Mouse (Mus musculus): Measurements from ENCODE around the gene Txndc17. TPM values are rescaled to one million over a fixed set of nuclear protein-coding genes. Genes with fewer than 3 reads are reported as not detected.

Gene Txndc17
- polyA plus RNA-seq (2014; fragmentation: Illumina TruSeq; extraction: RNeasy Lipid Tissue Mini Kit (QIAGEN cat#74804)): 130 TPM

DNA sequence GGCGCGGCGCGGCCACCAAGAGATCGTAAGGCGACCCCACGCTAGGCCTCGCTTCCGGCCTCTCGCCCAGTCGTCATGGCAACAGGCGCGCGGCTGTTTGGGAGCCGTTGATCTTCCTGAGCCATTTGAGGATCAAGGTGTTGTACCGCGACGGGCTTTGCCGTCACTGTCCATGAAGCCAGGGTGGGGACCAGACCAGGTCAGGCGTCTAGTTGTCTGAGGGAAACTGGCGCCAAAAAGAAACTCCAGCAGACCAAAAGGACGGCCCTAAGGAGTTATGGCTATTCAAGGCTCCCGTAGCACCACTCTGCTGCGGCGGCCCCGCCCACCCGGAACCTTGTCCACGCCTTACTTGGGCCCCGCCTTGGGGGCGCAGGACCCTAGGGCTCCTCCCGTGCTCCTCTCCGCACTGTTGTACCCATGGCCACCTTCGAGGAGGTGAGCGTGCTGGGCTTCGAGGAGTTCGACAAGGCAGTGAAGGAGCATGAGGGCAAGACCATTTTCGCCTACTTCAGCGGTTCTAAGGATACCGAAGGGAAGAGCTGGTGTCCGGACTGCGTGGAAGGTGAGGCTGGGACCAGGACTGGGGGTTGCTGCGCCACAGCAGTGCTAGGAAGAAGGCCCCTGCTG lies at the start of gene Txndc17, which contains the start of gene 4933427D14Rik:
Gene Txndc17, plus strand, starts transcription at position 344 of the 630 bp plus-strand sequence.
Gene 4933427D14Rik, minus strand, starts transcription at position 256 of the 630 bp plus-strand sequence.

DNA sequence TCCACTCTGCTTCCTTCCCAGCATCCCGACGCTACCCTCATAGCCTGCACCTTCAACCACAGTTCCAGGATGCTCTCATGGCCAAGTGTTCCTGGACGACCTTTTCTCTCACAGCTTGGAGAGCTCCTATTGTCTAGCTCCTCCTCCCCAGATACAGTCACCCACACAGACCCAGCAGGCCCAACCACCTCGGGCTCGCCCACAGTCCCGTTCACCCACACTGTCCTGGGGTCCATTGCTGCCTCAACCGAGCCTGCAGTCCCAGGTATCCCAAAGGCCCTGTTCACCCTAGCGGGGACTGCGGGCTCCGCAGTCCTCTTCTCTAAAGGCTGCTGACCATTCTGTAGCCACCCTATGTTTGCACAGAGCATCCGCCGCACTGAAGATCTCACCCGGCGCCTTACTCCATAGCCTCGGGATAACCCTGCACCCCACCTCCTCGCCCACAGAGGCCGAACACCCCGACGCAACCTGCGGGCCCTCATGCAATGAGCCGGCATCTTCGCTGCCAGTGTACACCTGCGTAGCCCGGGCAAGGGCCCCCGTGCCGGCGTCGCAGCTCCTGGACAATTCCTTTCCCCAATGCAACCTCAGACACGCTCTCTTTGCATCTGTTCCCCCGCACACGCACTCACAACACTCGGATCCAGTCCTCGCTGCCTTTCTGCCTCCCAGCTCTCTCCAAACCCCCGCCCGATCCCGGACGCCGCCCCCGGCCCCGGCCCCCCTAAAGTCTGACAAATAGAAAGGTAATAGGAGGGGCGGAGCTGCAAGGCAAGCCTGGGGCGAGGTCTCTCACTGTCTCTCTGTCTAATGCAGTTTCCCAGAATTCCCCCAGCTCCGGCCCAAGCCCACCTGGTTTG lies 775 bp upstream of the Txndc17 start, which contains the start of gene Gm43951:
Gene Gm43951, minus strand, starts transcription at position 500 of the 863 bp plus-strand sequence.

DNA sequence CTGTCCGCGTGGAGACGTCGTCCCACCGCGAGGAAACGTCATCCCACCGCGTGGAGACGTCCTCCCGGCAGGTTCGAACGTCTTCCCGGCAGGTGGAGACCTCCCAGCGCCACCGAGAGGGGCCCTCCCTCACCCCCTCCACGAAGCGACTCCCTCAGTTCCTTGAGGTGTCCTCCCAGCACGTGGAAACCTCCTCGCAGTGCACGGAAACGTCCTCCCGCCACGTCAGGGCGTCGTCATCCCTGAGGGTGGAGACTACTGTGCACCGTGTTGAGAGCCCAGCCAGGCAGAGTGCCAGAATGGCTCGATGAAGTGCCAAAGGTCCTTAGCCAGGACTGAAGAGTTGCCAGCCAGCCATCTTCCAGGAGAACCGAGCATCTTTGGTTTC lies 8.1 kb downstream of the Txndc17 start, which contains the start of gene Med31:
Gene Med31, minus strand, starts transcription at position 183 of the 388 bp plus-strand sequence.

Other genes starting within 250 kb of the Txndc17 start
- gene Aipl1, start 170.0 kb upstream of the Txndc17 start, polyA plus RNA-seq (2014; fragmentation: Illumina TruSeq; extraction: RNeasy Lipid Tissue Mini Kit (QIAGEN cat#74804)): 0.37 TPM
- gene Pimreg, start 165.5 kb upstream of the Txndc17 start, polyA plus RNA-seq (2014; fragmentation: Illumina TruSeq; extraction: RNeasy Lipid Tissue Mini Kit (QIAGEN cat#74804)): 1.1 TPM
- gene Pitpnm3, start 71.8 kb upstream of the Txndc17 start, polyA plus RNA-seq (2014; fragmentation: Illumina TruSeq; extraction: RNeasy Lipid Tissue Mini Kit (QIAGEN cat#74804)): 1.0 TPM
- not detected for gene Gm43951, start 707 bp upstream of the Txndc17 start, polyA plus RNA-seq (2014; fragmentation: Illumina TruSeq; extraction: RNeasy Lipid Tissue Mini Kit (QIAGEN cat#74804))
- gene 4933427D14Rik, start 88 bp upstream of the Txndc17 start, polyA plus RNA-seq (2014; fragmentation: Illumina TruSeq; extraction: RNeasy Lipid Tissue Mini Kit (QIAGEN cat#74804)): 16.2 TPM
- 16.0 TPM for gene Med31, start 8.0 kb downstream of the Txndc17 start, polyA plus RNA-seq (2014; fragmentation: Illumina TruSeq; extraction: RNeasy Lipid Tissue Mini Kit (QIAGEN cat#74804))
- not detected for gene Slc13a5, start 59.7 kb downstream of the Txndc17 start, polyA plus RNA-seq (2014; fragmentation: Illumina TruSeq; extraction: RNeasy Lipid Tissue Mini Kit (QIAGEN cat#74804))
- gene Xaf1, start 94.1 kb downstream of the Txndc17 start, polyA plus RNA-seq (2014; fragmentation: Illumina TruSeq; extraction: RNeasy Lipid Tissue Mini Kit (QIAGEN cat#74804)): 31.6 TPM
- not detected for gene Fbxo39, start 106.9 kb downstream of the Txndc17 start, polyA plus RNA-seq (2014; fragmentation: Illumina TruSeq; extraction: RNeasy Lipid Tissue Mini Kit (QIAGEN cat#74804))
- gene Tekt1, start 154.9 kb downstream of the Txndc17 start, polyA plus RNA-seq (2014; fragmentation: Illumina TruSeq; extraction: RNeasy Lipid Tissue Mini Kit (QIAGEN cat#74804)): 3.1 TPM
- 9.8 TPM for gene Smtnl2, start 204.2 kb downstream of the Txndc17 start, polyA plus RNA-seq (2014; fragmentation: Illumina TruSeq; extraction: RNeasy Lipid Tissue Mini Kit (QIAGEN cat#74804))
- not detected for gene Ggt6, start 228.0 kb downstream of the Txndc17 start, polyA plus RNA-seq (2014; fragmentation: Illumina TruSeq; extraction: RNeasy Lipid Tissue Mini Kit (QIAGEN cat#74804))
- gene Mybbp1a, start 233.8 kb downstream of the Txndc17 start, polyA plus RNA-seq (2014; fragmentation: Illumina TruSeq; extraction: RNeasy Lipid Tissue Mini Kit (QIAGEN cat#74804)): 60.1 TPM